Mouse (Mus musculus) embryo, embryonic 9.5 days (tissue): Measurements from ENCODE around the gene Gja5.
A peak's percentile ranks its signal among the peaks of the same experiment; 100 is the strongest.
"Not testable (repeated sequence)": the region's sequence is repeated elsewhere in the genome, so short reads cannot be mapped to it uniquely, and the experiment has no call there.

Source experiments
- DNase-seq: peaks from one replicate; pipeline ENCODE4 v3.0.0-alpha.2; 2017; ENCODE audit errors: extremely low spot score

Gja5 gene

GRCm38 (mm10) chr3:97037119-97037518 lies 132.6 kb downstream of the Gja5 start:
- DNase-seq: no peak

- no peak for DNase-seq
Measured at GRCm38 (mm10) chr3:97039721-97040120, 135.2 kb downstream of the Gja5 start.

- no peak for DNase-seq
Measured at GRCm38 (mm10) chr3:97044188-97044587, 139.7 kb downstream of the Gja5 start.

- no peak for DNase-seq
Measured at GRCm38 (mm10) chr3:97047757-97048156, 143.3 kb downstream of the Gja5 start.

GRCm38 (mm10) chr3:97048360-97048759 lies 143.9 kb downstream of the Gja5 start:
- DNase-seq: no peak

GRCm38 (mm10) chr3:97051264-97051744 lies 146.8 kb downstream of the Gja5 start:
- DNase-seq: peak; percentile 14

GRCm38 (mm10) chr3:97052069-97052799 lies 147.7 kb downstream of the Gja5 start:
- DNase-seq: no peak

- DNase-seq: no peak
Measured at GRCm38 (mm10) chr3:97058704-97059103, 154.2 kb downstream of the Gja5 start.

GRCm38 (mm10) chr3:97060119-97060518 lies 155.6 kb downstream of the Gja5 start:
- DNase-seq: no peak

GRCm38 (mm10) chr3:97062814-97063213 lies 158.3 kb downstream of the Gja5 start:
- no peak for DNase-seq

- no peak for DNase-seq
Measured at GRCm38 (mm10) chr3:97064046-97064445, 159.6 kb downstream of the Gja5 start.

- not testable (repeated sequence) for DNase-seq
Measured at GRCm38 (mm10) chr3:97069589-97069988, 165.1 kb downstream of the Gja5 start.

GRCm38 (mm10) chr3:97071916-97072315 lies 167.4 kb downstream of the Gja5 start:
- not testable (repeated sequence) for DNase-seq

- not testable (repeated sequence) for DNase-seq
Measured at GRCm38 (mm10) chr3:97072361-97072760, 167.9 kb downstream of the Gja5 start.

- DNase-seq: not testable (repeated sequence)
Measured at GRCm38 (mm10) chr3:97075744-97076350, 171.4 kb downstream of the Gja5 start.

- no peak for DNase-seq
Measured at GRCm38 (mm10) chr3:97076412-97076811, 171.9 kb downstream of the Gja5 start.

GRCm38 (mm10) chr3:97078436-97078835 lies 173.9 kb downstream of the Gja5 start:
- DNase-seq: no peak

- no peak for DNase-seq
Measured at GRCm38 (mm10) chr3:97082156-97082555, 177.7 kb downstream of the Gja5 start.

- DNase-seq: no peak
Measured at GRCm38 (mm10) chr3:97087326-97087725, 182.8 kb downstream of the Gja5 start.

GRCm38 (mm10) chr3:97088291-97088690 lies 183.8 kb downstream of the Gja5 start:
- DNase-seq: not testable (repeated sequence)

GRCm38 (mm10) chr3:97091971-97092370 lies 187.5 kb downstream of the Gja5 start:
- not testable (repeated sequence) for DNase-seq

- not testable (repeated sequence) for DNase-seq
Measured at GRCm38 (mm10) chr3:97096664-97097063, 192.2 kb downstream of the Gja5 start.
